Mouse (Mus musculus): ENCODE measurements around the gene Hck. TPM values are rescaled to one million over a fixed set of nuclear protein-coding genes. Genes with fewer than 3 reads are reported as not detected.

The Hck gene
- polyA plus RNA-seq, 1 experiment = 4.4 TPM

Other genes with a start within 250 kb of the Hck start
- gene Mylk2, start 197.1 kb upstream of the Hck start, polyA plus RNA-seq (2012; rRNA removed) = 0.60 and 0.61 TPM in 2 replicates
- gene Foxs1, start 175.3 kb upstream of the Hck start, polyA plus RNA-seq (2012; rRNA removed) = 13.4 and 15.6 TPM in 2 replicates
- 17.7 and 18.0 TPM in 2 replicates for gene Dusp15, start 156.8 kb upstream of the Hck start, polyA plus RNA-seq (2012; rRNA removed)
- gene Ttll9, start 146.0 kb upstream of the Hck start, polyA plus RNA-seq (2012; rRNA removed) = 8.4 and 15.6 TPM in 2 replicates
- gene Pdrg1, start 93.0 kb upstream of the Hck start, polyA plus RNA-seq (2012; rRNA removed) = 160 and 161 TPM in 2 replicates
- 5.4 and 8.2 TPM in 2 replicates for gene Xkr7, start 76.6 kb upstream of the Hck start, polyA plus RNA-seq (2012; rRNA removed)
- 28.2 and 31.0 TPM in 2 replicates for gene Ccm2l, start 42.5 kb upstream of the Hck start, polyA plus RNA-seq (2012; rRNA removed)
- 55.5 and 67.1 TPM in 2 replicates for gene Tm9sf4, start 52.8 kb downstream of the Hck start, polyA plus RNA-seq (2012; rRNA removed)
- 4.1 and 4.5 TPM in 2 replicates for gene Tspyl3, start 117.0 kb downstream of the Hck start, polyA plus RNA-seq (2012; rRNA removed)
- 5.1 and 8.2 TPM in 2 replicates for gene Plagl2, start 133.0 kb downstream of the Hck start, polyA plus RNA-seq (2012; rRNA removed)
- gene Pofut1, start 133.1 kb downstream of the Hck start, polyA plus RNA-seq (2012; rRNA removed) = 26.6 and 35.5 TPM in 2 replicates
- gene Kif3b, start 182.9 kb downstream of the Hck start, polyA plus RNA-seq (2012; rRNA removed) = 11.3 and 13.3 TPM in 2 replicates
- 11.8 and 13.1 TPM in 2 replicates for gene Asxl1, start 237.4 kb downstream of the Hck start, polyA plus RNA-seq (2012; rRNA removed)

Measured in gonadal fat pad, adult 2 months (tissue).